In genomic region chr5:138155443-138155976, GRCm38 (mm10) we compare ENCODE assay signal across 8 mouse cellular contexts. TPM values are rescaled to one million over a fixed set of nuclear protein-coding genes. Genes with fewer than 3 reads are reported as not detected.
DNase-seq lines count a peak whose midpoint lies in the region; ATAC-seq lines count a peak whose summit lies in the region.

TSS of gene Zfp113 (minus strand) at chr5:138155744.

- no peaks in the 10 kb centered on the region for H3K27me3 ChIP-seq in heart, embryonic 13.5 days (replicated peaks)
- no peaks in the 10 kb centered on the region for H3K27me3 ChIP-seq in liver, embryonic 12.5 days (replicated peaks)
- no peaks in the 10 kb centered on the region for H3K27me3 ChIP-seq in stomach, embryonic 15.5 days (replicated peaks)

- ATAC-seq in CD4-positive, CD25-positive, alpha-beta regulatory T cell, adult 4 months = peak; percentile 98
- peak; percentile 84 for ATAC-seq in heart, embryonic 13.5 days (ENCODE audit: extremely low read depth, insufficient number of reproducible peaks, low FRiP score, low TSS enrichment)
- ATAC-seq in liver, embryonic 12.5 days = peak; percentile 97
- peak; percentile 95 for ATAC-seq in stomach, embryonic 15.5 days (ENCODE audit: insufficient read depth, low FRiP score, low read depth)

- H3K9ac ChIP-seq in heart, embryonic 13.5 days = peak within 1 kb of the TSS; percentile 90
- H3K9ac ChIP-seq in liver, embryonic 12.5 days = peak within 1 kb of the TSS; percentile 84
- H3K9ac ChIP-seq in stomach, embryonic 15.5 days = peak within 1 kb of the TSS; percentile 62; the same call in 1 of the 2 replicates

- peak; percentile 76 for DNase-seq in fat pad, adult 2 months (ENCODE audit: extremely low read depth, low read depth, low spot score)
- DNase-seq in kidney, postnatal 10 days = peak; percentile 91
- DNase-seq in natural killer cell, adult 2 months (ENCODE audit: low spot score in 2 of 2) = peak; percentile 90 to 91

- H3K27ac ChIP-seq in brown adipose tissue, adult 24 weeks (replicated peaks; ENCODE audit: low read depth, low read length) = peak within 1 kb of the TSS; percentile 92
- peak within 1 kb of the TSS; percentile 92 for H3K27ac ChIP-seq in heart, embryonic 13.5 days (replicated peaks)
- peak within 1 kb of the TSS; percentile 82 for H3K27ac ChIP-seq in liver, embryonic 12.5 days
- peak within 1 kb of the TSS; percentile 87 for H3K27ac ChIP-seq in stomach, embryonic 15.5 days

- peaks cover 27% of the 10 kb centered on the region for H3K36me3 ChIP-seq in heart, embryonic 13.5 days
- peaks cover 24% of the 10 kb centered on the region for H3K36me3 ChIP-seq in liver, embryonic 12.5 days
- peaks cover 17% of the 10 kb centered on the region; the same call in 1 of the 2 replicates for H3K36me3 ChIP-seq in stomach, embryonic 15.5 days

- WGBS in heart, embryonic 13.5 days = under 1% methylated on average over 31 of the region's 31 CpGs
- WGBS in liver, embryonic 12.5 days (ENCODE audit: insufficient replicate concordance) = under 1% methylated on average over 31 of the region's 31 CpGs
- WGBS in stomach, embryonic 15.5 days = 0% methylated on average over 31 of the region's 31 CpGs

- H3K9me3 ChIP-seq in heart, embryonic 13.5 days = no peaks in the 10 kb centered on the region
- H3K9me3 ChIP-seq in liver, embryonic 12.5 days (replicated peaks) = no peaks in the 10 kb centered on the region
- no peaks in the 10 kb centered on the region for H3K9me3 ChIP-seq in stomach, embryonic 15.5 days

- peak within 1 kb of the TSS; percentile 87 for H3K4me2 ChIP-seq in heart, embryonic 13.5 days
- peak within 1 kb of the TSS; percentile 79 for H3K4me2 ChIP-seq in liver, embryonic 12.5 days
- H3K4me2 ChIP-seq in stomach, embryonic 15.5 days = peak within 1 kb of the TSS; percentile 62

- H3K4me1 ChIP-seq in brown adipose tissue, adult 24 weeks (ENCODE audit: control insufficient read depth, insufficient read depth, insufficient read length, low read length) = no peaks in the 10 kb centered on the region
- H3K4me1 ChIP-seq in heart, embryonic 13.5 days = peaks cover 14% of the 10 kb centered on the region
- peaks cover 19% of the 10 kb centered on the region for H3K4me1 ChIP-seq in liver, embryonic 12.5 days
- H3K4me1 ChIP-seq in stomach, embryonic 15.5 days = peaks cover 4% of the 10 kb centered on the region; the same call in 1 of the 2 replicates

- H3K4me3 ChIP-seq in brown adipose tissue, adult 24 weeks (ENCODE audit: insufficient read depth, low read depth, low read length) = peak within 1 kb of the TSS; percentile 97
- H3K4me3 ChIP-seq in heart, embryonic 13.5 days = peak within 1 kb of the TSS; percentile 80
- peak within 1 kb of the TSS; percentile 84 for H3K4me3 ChIP-seq in liver, embryonic 12.5 days
- peak within 1 kb of the TSS; percentile 71 for H3K4me3 ChIP-seq in stomach, embryonic 15.5 days (replicated peaks)

RNA-seq across cellular contexts. Expression of gene Zfp113, which starts in this region (rescaled TPM):
- 10 to 100 TPM; 10.6 to 20.3 TPM for polyA plus RNA-seq in CD4-positive, CD25-positive, alpha-beta regulatory T cell, adult 4 months (2017; shearing (Covaris generic))
- 6.6 and 6.8 TPM in 2 replicates for polyA plus RNA-seq in brown adipose tissue, adult 24 weeks (2012; ENCODE audit: insufficient read depth, insufficient read length, missing spikeins)
- polyA plus RNA-seq in heart, embryonic 13.5 days (2015; fragmentation: Nextera tagmentation; extraction: Ambion mirVana) = 11.5 and 12.2 TPM in 2 replicates
- polyA plus RNA-seq in liver, embryonic 12.5 days (2016; fragmentation: Nextera tagmentation; extraction: Ambion mirVana) = 4.8 and 5.7 TPM in 2 replicates
- polyA plus RNA-seq in stomach, embryonic 15.5 days (2015; fragmentation: Nextera tagmentation; extraction: Ambion mirVana) = 17.5 and 18.1 TPM in 2 replicates

Comparison
In these comparisons a context has a peak if more than half of its experiments do, and no peak if none do; other contexts are left out.
1. Peak in every context shown above with its lines: DNase-seq, ATAC-seq, H3K4me3 ChIP-seq and H3K27ac ChIP-seq.